Mouse (Mus musculus): ENCODE data around the gene Smtnl2. TPM values are rescaled to one million over a fixed set of nuclear protein-coding genes. Genes with fewer than 3 reads are reported as not detected.

The Smtnl2 gene
- polyA plus RNA-seq, 1 experiment from 2014 or later: 7.0 TPM

Small RNA genes within 50 kb of the gene (microRNA-seq; reads per million reads assigned to microRNA genes)
- gene Mir6338 (ENCODE audit: insufficient number of aligned reads): not detected

Other genes starting within 250 kb of the Smtnl2 start
- 0.27 and 0.31 TPM in 2 replicates for gene Gm43951, start 204.9 kb downstream of the Smtnl2 start, polyA plus RNA-seq (2014; fragmentation: Nextera tagmentation; extraction: Ambion mirVana)
- gene 4933427D14Rik, start 204.3 kb downstream of the Smtnl2 start, polyA plus RNA-seq (2014; fragmentation: Nextera tagmentation; extraction: Ambion mirVana): 18.7 and 19.2 TPM in 2 replicates
- 147 and 156 TPM in 2 replicates for gene Txndc17, start 204.2 kb downstream of the Smtnl2 start, polyA plus RNA-seq (2014; fragmentation: Nextera tagmentation; extraction: Ambion mirVana)
- gene Med31, start 196.1 kb downstream of the Smtnl2 start, polyA plus RNA-seq (2014; fragmentation: Nextera tagmentation; extraction: Ambion mirVana): 47.3 and 48.7 TPM in 2 replicates
- gene Slc13a5, start 144.5 kb downstream of the Smtnl2 start, polyA plus RNA-seq (2014; fragmentation: Nextera tagmentation; extraction: Ambion mirVana): not detected in 2 replicates
- 1.4 and 2.4 TPM in 2 replicates for gene Xaf1, start 110.1 kb downstream of the Smtnl2 start, polyA plus RNA-seq (2014; fragmentation: Nextera tagmentation; extraction: Ambion mirVana)
- gene Fbxo39, start 97.3 kb downstream of the Smtnl2 start, polyA plus RNA-seq (2014; fragmentation: Nextera tagmentation; extraction: Ambion mirVana): not detected in 2 replicates
- gene Tekt1, start 49.3 kb downstream of the Smtnl2 start, polyA plus RNA-seq (2014; fragmentation: Nextera tagmentation; extraction: Ambion mirVana): 5.2 and 5.3 TPM in 2 replicates
- not detected in 2 replicates for gene Ggt6, start 23.8 kb upstream of the Smtnl2 start, polyA plus RNA-seq (2014; fragmentation: Nextera tagmentation; extraction: Ambion mirVana)
- 165 and 166 TPM in 2 replicates for gene Mybbp1a, start 29.6 kb upstream of the Smtnl2 start, polyA plus RNA-seq (2014; fragmentation: Nextera tagmentation; extraction: Ambion mirVana)
- gene Spns2, start 78.2 kb upstream of the Smtnl2 start, polyA plus RNA-seq (2014; fragmentation: Nextera tagmentation; extraction: Ambion mirVana): 4.0 and 4.8 TPM in 2 replicates
- gene Spns3, start 138.8 kb upstream of the Smtnl2 start, polyA plus RNA-seq (2014; fragmentation: Nextera tagmentation; extraction: Ambion mirVana): not detected in 2 replicates
- 105 and 110 TPM in 2 replicates for gene Ube2g1, start 195.6 kb upstream of the Smtnl2 start, polyA plus RNA-seq (2014; fragmentation: Nextera tagmentation; extraction: Ambion mirVana)

All from forebrain, embryonic 11.5 days (tissue).